Mouse (Mus musculus): ENCODE results near the gene Olfr312.
A peak's percentile ranks its signal among the peaks of the same experiment; 100 is the strongest.
"Not testable (repeated sequence)": the region's sequence is repeated elsewhere in the genome, so short reads cannot be mapped to it uniquely, and the experiment has no call there.

Gene Olfr312

DNA sequence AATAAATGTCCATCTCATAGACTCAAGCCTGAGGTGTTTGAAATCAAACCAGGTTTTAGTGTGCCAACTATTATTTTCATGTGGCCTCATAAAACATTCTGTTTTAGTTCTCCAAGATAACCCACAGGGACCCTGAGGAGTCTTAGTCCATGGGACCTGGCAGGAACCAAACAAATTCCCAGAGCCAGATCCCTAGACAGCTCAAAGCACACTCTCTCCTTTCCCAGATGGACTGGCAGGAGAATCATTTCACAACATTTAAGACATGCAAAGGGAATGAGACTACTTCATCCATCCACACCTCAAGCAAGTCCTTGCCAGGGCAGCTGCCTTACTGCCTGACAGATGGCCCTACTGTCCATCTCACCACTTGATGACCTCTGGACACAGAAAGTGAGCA lies at the start of gene Olfr312:
Gene Olfr312, plus strand, starts transcription at position 301 of the 400 bp plus-strand sequence.
- DNase-seq (ENCODE audit: low spot score in 2 of 2) = not testable (repeated sequence)

DNA sequence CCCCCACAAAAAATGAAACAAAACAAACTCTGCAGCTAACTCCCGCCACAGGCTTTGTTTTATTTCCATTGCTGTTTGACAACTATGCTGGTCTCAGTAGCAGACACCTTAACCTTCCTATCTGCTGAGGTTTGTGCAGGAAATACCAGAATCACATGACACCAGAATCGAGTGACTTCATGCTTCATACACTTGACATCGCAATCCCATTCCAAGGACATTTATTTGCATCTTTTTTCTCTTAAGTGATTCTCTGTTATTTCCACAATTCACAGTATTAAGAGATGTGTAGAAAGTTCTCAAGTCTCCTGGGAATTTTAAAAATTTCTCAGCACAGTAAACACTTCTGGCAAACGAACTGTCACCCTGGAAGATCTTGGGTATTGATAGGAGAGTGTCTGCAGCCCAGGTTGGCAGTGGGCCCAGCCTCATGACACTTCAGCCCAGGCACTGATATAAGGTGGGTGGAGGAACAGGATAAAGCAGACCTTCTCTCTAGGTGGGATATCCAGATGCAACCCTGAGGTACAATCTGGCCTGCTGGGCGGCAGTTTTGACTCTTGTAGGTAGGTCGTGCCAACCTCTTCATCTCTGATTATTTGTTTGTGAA lies 46.5 kb upstream of the Olfr312 start, which contains the start of gene Olfr314:
Gene Olfr314, plus strand, starts transcription at position 473 of the 610 bp plus-strand sequence.
- no peak for DNase-seq (ENCODE audit: low spot score in 2 of 2)

DNA sequence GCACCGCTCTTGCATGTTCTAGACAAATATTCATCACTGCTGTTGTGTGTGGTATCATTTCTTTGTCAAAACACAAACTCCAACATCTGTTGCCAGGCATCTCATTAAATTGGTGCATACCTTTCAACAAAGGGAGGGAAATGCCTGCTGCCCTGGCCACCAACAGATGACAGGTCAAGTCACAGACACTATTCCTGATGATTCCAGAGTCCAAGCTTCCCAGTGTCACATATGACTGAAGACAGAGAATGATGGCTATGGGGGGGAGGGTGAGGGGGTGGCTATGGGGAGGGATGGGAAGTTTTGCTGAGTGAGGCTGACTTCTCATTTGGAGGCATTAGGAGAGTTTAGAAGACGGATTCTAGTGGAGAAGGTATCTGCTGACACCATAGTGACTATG lies 44.9 kb upstream of the Olfr312 start:
- no peak for DNase-seq (ENCODE audit: low spot score in 2 of 2)

- DNase-seq (ENCODE audit: low spot score in 2 of 2) = no peak
Measured at GRCm38 (mm10) chr11:58787651-58788050, 41.4 kb upstream of the Olfr312 start.

DNA sequence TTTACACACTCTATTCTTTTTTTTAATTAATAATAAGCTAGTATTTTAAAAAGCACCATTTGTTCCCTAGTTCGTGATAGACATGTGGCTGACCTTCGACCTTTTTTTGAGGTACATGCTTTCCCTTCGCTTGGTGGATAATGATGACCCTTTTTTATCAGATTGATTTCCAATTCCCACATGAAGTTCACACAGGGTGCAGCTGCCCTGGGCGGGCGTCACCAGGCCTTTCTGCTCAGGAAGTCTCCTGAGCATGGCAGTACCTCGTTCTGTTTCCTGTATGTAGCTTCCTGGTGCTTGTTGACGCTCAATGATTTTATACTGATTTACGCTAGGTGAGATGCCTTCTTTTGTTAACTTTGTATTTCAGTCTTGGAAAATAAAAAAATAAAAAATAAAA lies 40.7 kb upstream of the Olfr312 start:
- no peak for DNase-seq (ENCODE audit: low spot score in 2 of 2)

DNA sequence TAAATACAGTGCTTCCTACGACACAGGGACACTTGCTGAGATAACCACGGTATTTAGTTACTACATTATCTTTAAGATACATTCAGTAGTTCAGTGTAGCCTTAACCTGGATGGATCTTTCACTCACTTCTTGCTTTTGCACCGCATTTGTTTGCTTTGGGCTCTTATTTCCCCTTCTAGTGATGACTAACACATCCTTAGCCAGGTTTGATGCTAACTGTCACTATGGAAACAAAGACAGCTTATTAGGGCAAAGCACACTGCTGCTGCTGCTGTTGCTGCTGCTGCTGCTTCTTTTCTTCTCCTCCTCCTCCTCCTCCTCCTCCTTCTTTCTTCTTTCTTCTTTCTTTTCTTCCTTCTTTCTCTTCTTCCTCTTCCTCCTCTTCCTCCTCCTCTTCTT lies 39.5 kb upstream of the Olfr312 start:
- DNase-seq (ENCODE audit: low spot score in 2 of 2) = no peak

DNA sequence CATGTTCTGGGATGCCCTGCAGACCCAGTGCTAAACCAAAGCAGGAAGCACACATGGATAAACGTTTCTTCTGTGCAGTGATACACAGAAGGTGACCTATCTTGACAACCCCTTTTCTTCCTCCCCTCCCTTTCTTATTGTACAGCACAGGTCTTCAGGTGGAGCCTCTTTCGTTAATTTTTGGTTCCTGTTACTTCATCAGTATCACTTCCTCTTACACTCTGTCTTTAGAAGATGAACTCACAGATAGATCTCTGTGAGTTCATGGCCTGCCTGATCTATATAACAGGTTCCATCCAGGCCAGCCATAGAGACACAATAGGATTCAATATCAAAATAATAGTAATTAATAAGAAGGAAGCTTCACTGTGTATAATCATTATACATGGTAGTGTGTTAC lies 39.0 kb upstream of the Olfr312 start:
- no peak for DNase-seq (ENCODE audit: low spot score in 2 of 2)

GRCm38 (mm10) chr11:58790646-58791045 lies 38.4 kb upstream of the Olfr312 start:
- no peak for DNase-seq (ENCODE audit: low spot score in 2 of 2)

- DNase-seq (ENCODE audit: low spot score in 2 of 2) = no peak
Measured at GRCm38 (mm10) chr11:58795856-58796255, 33.2 kb upstream of the Olfr312 start.

- no peak for DNase-seq (ENCODE audit: low spot score in 2 of 2)
Measured at GRCm38 (mm10) chr11:58796850-58797249, 32.2 kb upstream of the Olfr312 start.

- no peak for DNase-seq (ENCODE audit: low spot score in 2 of 2)
Measured at GRCm38 (mm10) chr11:58799747-58800146, 29.3 kb upstream of the Olfr312 start.

DNA sequence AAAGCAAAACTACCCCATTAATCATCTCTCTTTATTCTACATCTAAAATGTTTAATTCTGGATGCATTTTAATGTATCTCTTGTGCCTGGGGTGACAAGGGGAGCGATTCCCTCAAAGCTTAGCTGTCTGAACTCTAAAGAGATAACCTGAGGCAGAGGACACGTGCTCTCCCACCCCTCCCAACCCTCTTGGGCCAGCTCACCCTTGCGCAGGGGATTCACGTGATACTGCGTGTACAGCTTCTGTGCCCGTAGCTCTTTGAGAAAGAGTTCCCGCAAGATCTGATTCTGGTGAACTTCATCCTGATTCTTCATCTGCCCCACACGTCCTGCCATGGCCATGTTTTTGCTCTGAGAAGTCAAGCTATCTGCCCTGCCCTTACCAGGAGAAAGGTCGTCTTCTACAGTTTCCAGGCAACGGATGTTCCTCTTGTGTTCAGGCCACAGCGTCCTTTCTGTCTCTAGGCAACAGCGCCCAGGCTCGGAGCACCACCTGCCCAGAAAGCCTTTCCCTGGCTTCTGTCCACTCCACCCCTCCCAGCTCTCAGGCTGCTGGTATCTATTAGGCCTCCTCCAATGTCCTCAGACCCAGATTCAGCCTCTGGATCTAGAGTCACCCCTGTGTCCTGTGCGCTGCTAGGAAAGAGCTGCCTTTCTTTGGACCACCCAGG lies 27.3 kb upstream of the Olfr312 start, which contains the start of gene Fam183b:
Gene Fam183b, minus strand, starts transcription at position 403 of the 671 bp plus-strand sequence.
- DNase-seq (ENCODE audit: low spot score in 2 of 2) = no peak

- DNase-seq (ENCODE audit: low spot score in 2 of 2) = no peak
Measured at GRCm38 (mm10) chr11:58803871-58804270, 25.2 kb upstream of the Olfr312 start.

GRCm38 (mm10) chr11:58804393-58804792 lies 24.6 kb upstream of the Olfr312 start:
- no peak for DNase-seq (ENCODE audit: low spot score in 2 of 2)

DNA sequence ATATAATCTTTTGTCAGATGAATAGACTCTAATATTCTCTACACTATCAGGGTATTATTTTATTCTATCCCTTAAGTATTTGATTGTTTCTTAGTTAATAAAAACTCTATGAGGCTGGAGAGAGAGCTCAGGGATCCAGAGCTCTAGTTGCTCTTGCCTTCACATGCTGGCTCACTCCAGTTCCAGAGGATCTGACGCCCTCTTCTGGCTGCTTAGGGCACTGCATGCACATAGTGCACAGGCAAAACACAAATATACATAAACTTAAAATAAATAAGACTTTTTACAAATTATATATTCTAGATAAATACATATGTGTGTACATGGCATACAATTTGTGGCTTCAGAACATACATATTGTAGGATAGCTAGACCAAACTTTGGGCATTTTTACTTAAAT lies 17.0 kb upstream of the Olfr312 start:
- DNase-seq (ENCODE audit: low spot score in 2 of 2) = no peak

DNA sequence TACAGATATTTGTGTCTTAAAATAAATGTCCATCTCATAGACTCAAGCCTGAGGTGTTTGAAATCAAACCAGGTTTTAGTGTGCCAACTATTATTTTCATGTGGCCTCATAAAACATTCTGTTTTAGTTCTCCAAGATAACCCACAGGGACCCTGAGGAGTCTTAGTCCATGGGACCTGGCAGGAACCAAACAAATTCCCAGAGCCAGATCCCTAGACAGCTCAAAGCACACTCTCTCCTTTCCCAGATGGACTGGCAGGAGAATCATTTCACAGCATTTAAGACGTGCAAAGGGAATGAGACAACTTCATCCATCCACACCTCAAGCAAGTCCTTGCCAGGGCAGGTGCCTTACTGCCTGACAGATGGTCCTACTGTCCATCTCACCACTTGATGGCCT lies 14.3 kb upstream of the Olfr312 start, which contains the start of gene Olfr313:
Gene Olfr313, plus strand, starts transcription at position 301 of the 400 bp plus-strand sequence.
- DNase-seq (ENCODE audit: low spot score in 2 of 2) = not testable (repeated sequence)

GRCm38 (mm10) chr11:58815676-58816075 lies 13.4 kb upstream of the Olfr312 start:
- DNase-seq (ENCODE audit: low spot score in 2 of 2) = no peak

GRCm38 (mm10) chr11:58829764-58830163 lies 727 bp downstream of the Olfr312 start:
- DNase-seq (ENCODE audit: low spot score in 2 of 2) = no peak

- DNase-seq (ENCODE audit: low spot score in 2 of 2) = not testable (repeated sequence)
Measured at GRCm38 (mm10) chr11:58832541-58832940, 3.5 kb downstream of the Olfr312 start.

DNA sequence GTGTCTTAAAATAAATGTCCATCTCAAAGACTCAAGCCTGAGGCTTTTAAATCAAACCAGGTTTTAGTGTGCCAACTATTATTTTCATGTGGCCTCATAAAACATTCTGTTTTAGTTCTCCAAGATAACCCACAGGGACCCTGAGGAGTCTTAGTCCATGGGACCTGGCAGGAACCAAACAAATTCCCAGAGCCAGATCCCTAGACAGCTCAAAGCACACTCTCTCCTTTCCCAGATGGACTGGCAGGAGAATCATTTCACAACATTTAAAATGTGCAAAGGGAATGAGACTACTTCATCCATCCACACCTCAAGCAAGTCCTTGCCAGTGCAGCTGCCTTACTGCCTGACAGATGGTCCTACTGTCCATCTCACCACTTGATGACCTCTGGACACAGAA lies 9.9 kb downstream of the Olfr312 start, which contains the start of gene Olfr311:
Gene Olfr311, plus strand, starts transcription at position 301 of the 400 bp plus-strand sequence.
- DNase-seq (ENCODE audit: low spot score in 2 of 2) = not testable (repeated sequence)

DNA sequence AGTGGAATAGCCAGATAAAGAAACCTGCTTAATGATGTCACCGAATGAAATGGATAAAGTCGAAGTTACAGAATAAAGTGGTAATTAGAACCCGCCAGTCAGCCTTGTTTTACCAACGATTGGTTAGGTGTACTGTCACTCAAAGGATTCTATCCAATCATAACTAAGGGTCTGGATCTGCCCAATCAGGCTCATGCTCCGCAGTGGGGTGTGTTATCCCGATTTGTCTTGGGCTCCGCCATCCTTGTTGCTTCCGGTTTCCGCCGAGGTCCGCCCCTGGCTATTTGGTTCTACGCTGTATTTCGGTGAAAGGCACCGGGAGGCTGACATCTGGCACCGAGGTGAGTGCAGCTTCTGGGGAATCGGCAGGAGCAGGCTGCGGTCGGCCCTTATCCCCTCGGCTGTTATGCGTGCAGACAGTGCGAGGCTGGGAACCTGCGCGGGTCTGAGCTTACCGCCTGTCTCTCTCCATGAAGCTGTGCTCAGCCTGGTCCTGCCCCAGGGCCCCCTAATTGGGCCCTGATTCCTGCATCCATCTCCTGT lies 18.0 kb downstream of the Olfr312 start, which contains the start of gene Gm12258:
Gene Gm12258, plus strand, starts transcription at position 240 of the 543 bp plus-strand sequence.
- DNase-seq (ENCODE audit: low spot score in 2 of 2) = peak; percentile 76 to 82

- no peak for DNase-seq (ENCODE audit: low spot score in 2 of 2)
Measured at GRCm38 (mm10) chr11:58847636-58848035, 18.6 kb downstream of the Olfr312 start.

DNA sequence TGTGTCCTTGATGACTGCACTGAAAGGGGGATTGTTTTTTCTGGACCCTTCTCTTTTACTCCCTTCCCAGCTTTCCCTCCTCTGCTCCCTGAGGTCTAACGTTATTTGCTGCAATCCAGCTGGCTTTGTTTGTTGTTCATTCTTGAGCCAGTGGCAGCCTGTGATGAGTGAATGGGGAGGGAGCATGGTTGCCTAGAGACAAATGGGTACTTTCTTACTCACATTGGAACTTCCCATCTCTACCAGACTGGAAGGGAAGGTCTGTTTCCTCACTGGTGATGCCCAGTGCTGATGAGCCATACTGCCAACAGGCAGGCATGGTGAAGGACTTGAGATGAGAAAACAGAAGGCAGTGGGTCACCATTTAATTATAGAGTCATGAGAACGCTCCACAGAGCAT lies 20.7 kb downstream of the Olfr312 start:
- no peak for DNase-seq (ENCODE audit: low spot score in 2 of 2)

All from urinary bladder, postnatal 4 days (tissue).